Mouse (Mus musculus) embryonic facial prominence, embryonic 15.5 days (tissue): ENCODE measurements around the gene S100a13. TPM values are rescaled to one million over a fixed set of nuclear protein-coding genes. Genes with fewer than 3 reads are reported as not detected.
A peak's percentile ranks its signal among the peaks of the same experiment; 100 is the strongest.

Source experiments
- ATAC-seq: fragments of 200-750 bp; cut with Nextera tagmentation; 2 replicates; pipeline ENCODE4 v1.8.0; 2017; ENCODE audit warnings: low read depth, moderate TSS enrichment; ENCODE audit not compliant: insufficient number of reproducible peaks, low FRiP score, low TSS enrichment
- H3K27ac ChIP-seq: fragments of 300-500 bp; sonication (generic); replicated peaks from 2 replicates; pipeline ENCODE4 v1.5.1; 2015; ENCODE audit warnings: mild to moderate bottlenecking, inconsistent platforms
- H3K27me3 ChIP-seq: fragments of 300-500 bp; sonication (generic); 2 replicates; pipeline ENCODE4 v1.6.1; 2015; ENCODE audit warnings: inconsistent platforms
- H3K36me3 ChIP-seq: fragments of 300-500 bp; sonication (generic); 2 replicates; pipeline ENCODE4 v1.6.1; 2015; ENCODE audit warnings: mild to moderate bottlenecking, inconsistent platforms
- H3K4me1 ChIP-seq: fragments of 300-500 bp; sonication (generic); 2 replicates; pipeline ENCODE4 v1.6.1; 2015; ENCODE audit warnings: inconsistent platforms
- H3K4me2 ChIP-seq: fragments of 300-500 bp; sonication (generic); replicated peaks from 2 replicates; pipeline ENCODE4 v1.6.1; 2015; ENCODE audit warnings: mild to moderate bottlenecking, inconsistent platforms
- H3K4me3 ChIP-seq: fragments of 300-500 bp; sonication (generic); replicated peaks from 2 replicates; pipeline ENCODE4 v1.5.1; 2015; ENCODE audit warnings: mild to moderate bottlenecking, inconsistent platforms
- H3K9ac ChIP-seq: fragments of 300-500 bp; sonication (generic); 2 replicates; pipeline ENCODE4 v1.6.1; 2015; ENCODE audit warnings: inconsistent platforms
- H3K9me3 ChIP-seq: fragments of 300-500 bp; sonication (generic); replicated peaks from 2 replicates; pipeline ENCODE4 v1.6.1; 2016; ENCODE audit warnings: inconsistent platforms
- WGBS: fragments of 180-500 bp; shearing (Covaris S2); methylation state at CpG from one replicate; pipeline ENCODE4 v1.1.7; 2015; 5-methylcytosine and 5-hydroxymethylcytosine counted together
- polyA plus RNA-seq: library from polyadenylated mRNA; unstranded; fragments of >200 nt; fragmentation: Nextera tagmentation; extraction: Ambion mirVana; gene quantifications from 2 replicates; pipeline ENCODE4 v1.2.1, GENCODE M21; 2015

S100a13 gene
- polyA plus RNA-seq, 1 experiment from 2014 or later: 45.9 TPM

DNA sequence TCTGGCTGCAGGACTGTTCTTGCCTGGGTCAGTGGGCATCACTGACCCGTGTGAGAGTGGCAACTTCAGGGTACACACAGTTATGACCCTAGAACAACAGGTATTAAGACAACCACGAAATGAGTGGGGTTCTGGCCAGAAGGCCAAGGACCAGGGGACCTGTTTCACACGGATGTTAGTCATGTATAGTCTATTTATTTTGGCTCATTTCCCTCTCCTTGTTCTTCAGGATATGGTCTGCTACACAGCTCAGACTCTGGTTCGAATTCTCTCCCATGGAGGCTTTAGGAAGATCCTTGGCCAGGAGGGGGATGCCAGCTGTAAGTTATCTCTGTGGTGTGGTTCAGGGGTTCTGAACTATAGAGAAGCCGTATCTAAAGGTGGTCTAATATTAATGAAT lies 27.2 kb upstream of the S100a13 start:
- no peak for ATAC-seq
- Histone ChIP-seq H3K4me1 (peaks cover 10% of the 10 kb centered on the region; the same call in 1 of the 2 replicates), H3K4me3 (no peak overlapping the region), H3K27ac (no peak overlapping the region), H3K9ac (no peak overlapping the region), H3K9me3 (no peaks in the 10 kb centered on the region), H3K27me3 (no peaks in the 10 kb centered on the region), H3K4me2 (no peak overlapping the region), H3K36me3 (peaks cover 70% of the 10 kb centered on the region)
- 78% methylated on average over 5 of the region's 5 CpGs for WGBS

DNA sequence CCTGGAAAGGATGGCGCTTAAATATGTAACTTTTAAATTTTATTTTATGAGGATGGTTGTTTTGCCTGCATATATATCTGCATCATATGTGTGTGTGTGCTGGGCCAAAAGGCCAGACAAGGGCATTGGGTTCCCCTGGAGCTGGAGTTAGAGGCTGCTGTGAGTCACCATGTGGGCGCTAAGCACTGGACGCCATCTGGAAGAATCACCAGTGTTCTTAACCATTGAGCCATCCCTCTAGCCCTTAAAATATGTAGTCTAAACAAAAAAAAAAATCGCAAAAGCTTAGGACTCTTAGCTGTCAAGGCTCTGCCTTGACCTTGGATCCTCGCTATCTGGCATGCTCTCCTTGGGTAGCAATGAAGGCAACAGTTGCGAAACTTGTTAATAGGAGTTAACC lies 25.7 kb upstream of the S100a13 start:
- ATAC-seq: no peak
- peaks cover 56% of the 10 kb centered on the region for H3K36me3 ChIP-seq
- WGBS: 81% methylated on average over 6 of the region's 6 CpGs

GRCm38 (mm10) chr3:90490696-90491256 lies 23.5 kb upstream of the S100a13 start, which contains the start of gene Snapin:
Gene Snapin, minus strand, starts transcription at chr3:90491033.
- H3K4me3 ChIP-seq: peak within 1 kb of the TSS; percentile 89
- H3K9me3 ChIP-seq: no peaks in the 10 kb centered on the region
- H3K9ac ChIP-seq: peak within 1 kb of the TSS; percentile 80
- H3K36me3 ChIP-seq: peaks cover 40% of the 10 kb centered on the region
- ATAC-seq: peak; percentile 97
- H3K27ac ChIP-seq: peak within 1 kb of the TSS; percentile 84
- under 1% methylated on average over 37 of the region's 37 CpGs for WGBS
- H3K4me1 ChIP-seq: peaks cover 10% of the 10 kb centered on the region; the same call in 1 of the 2 replicates
- no peaks in the 10 kb centered on the region for H3K27me3 ChIP-seq
- H3K4me2 ChIP-seq: peak within 1 kb of the TSS; percentile 63

More for the DNA sequence above, 25.7 kb upstream of the S100a13 start:
- H3K27me3 ChIP-seq: no peaks in the 10 kb centered on the region
- H3K9ac ChIP-seq: no peak overlapping the region
- no peak overlapping the region for H3K4me2 ChIP-seq
- no peak overlapping the region for H3K4me3 ChIP-seq
- no peak overlapping the region for H3K27ac ChIP-seq
- peaks cover 10% of the 10 kb centered on the region; the same call in 1 of the 2 replicates for H3K4me1 ChIP-seq
- H3K9me3 ChIP-seq: no peaks in the 10 kb centered on the region

DNA sequence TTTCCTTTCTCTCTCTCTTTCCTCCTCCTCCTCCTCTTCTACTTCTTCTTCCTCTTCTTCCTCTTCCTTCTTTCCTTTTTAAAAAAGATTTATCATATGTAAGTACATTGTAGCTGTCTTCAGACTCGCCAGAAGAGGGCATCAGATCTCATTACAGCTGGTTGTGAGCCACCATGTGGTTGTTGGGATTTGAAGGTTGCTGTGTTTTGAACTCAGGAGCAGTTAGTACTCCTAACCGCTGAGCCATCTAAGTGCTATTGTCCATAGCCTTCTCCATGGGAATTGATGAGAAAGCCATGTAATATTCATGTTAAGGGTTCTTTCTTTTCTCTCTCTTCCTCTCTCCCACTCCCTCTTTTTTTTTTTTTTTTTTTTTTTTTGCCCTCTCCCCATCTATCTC lies 22.9 kb upstream of the S100a13 start:
- Histone ChIP-seq H3K36me3 (peaks cover 40% of the 10 kb centered on the region), H3K4me2 (no peak overlapping the region), H3K27me3 (no peaks in the 10 kb centered on the region), H3K27ac (no peak overlapping the region), H3K4me3 (no peak overlapping the region), H3K4me1 (peaks cover 10% of the 10 kb centered on the region; the same call in 1 of the 2 replicates), H3K9me3 (no peaks in the 10 kb centered on the region), H3K9ac (no peak overlapping the region)
- WGBS: 38% methylated on average over 2 of the region's 2 CpGs
- no peak for ATAC-seq

DNA sequence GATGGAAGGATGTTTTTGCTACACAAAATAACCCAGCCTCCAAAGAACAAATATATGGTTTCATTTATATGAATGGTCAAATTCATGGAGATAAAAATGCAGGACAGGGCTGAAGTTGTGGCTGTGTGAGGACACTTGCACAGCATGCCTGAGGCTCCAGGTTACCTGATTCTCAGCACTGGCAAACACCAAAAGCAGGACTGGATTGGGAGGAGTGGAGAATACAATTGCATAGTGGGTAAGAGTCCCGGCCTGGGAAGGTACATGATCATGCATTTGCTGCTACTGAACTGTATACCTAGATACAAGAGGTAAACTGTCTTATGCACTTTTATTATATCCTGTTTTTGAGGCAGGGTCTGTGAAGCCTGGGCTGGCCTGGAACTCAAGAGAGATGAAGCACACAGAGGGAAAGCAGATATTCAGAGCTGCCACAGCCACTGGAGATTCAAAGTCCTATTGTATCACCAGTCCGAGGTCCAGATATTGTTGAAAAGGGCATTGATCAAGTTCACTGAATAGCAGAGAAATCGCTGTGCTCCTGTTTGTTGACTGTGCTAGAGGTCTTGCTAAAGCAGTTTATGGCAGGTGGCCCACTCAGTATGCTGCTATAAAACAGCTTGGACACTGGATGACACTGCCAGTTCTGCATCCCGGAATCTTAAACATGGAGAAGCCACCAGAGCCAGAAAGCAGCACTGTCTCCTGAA lies 20.2 kb upstream of the S100a13 start:
- no peak overlapping the region for H3K4me2 ChIP-seq
- 62% methylated on average over 4 of the region's 4 CpGs for WGBS
- no peak overlapping the region for H3K27ac ChIP-seq
- peaks cover 10% of the 10 kb centered on the region; the same call in 1 of the 2 replicates for H3K4me1 ChIP-seq
- H3K4me3 ChIP-seq: no peak overlapping the region
- H3K36me3 ChIP-seq: peaks cover 43% of the 10 kb centered on the region
- no peaks in the 10 kb centered on the region for H3K27me3 ChIP-seq
- no peak overlapping the region for H3K9ac ChIP-seq
- no peak for ATAC-seq
- H3K9me3 ChIP-seq: no peaks in the 10 kb centered on the region

- Histone ChIP-seq H3K9me3 (no peaks in the 10 kb centered on the region), H3K4me1 (no peaks in the 10 kb centered on the region), H3K36me3 (peaks cover 51% of the 10 kb centered on the region), H3K27me3 (no peaks in the 10 kb centered on the region), H3K4me3 (no peak overlapping the region), H3K4me2 (no peak overlapping the region), H3K27ac (no peak overlapping the region), H3K9ac (no peak overlapping the region)
- ATAC-seq: no peak
- WGBS: 86% methylated on average over 7 of the region's 7 CpGs
Observed at GRCm38 (mm10) chr3:90495850-90496525, 18.2 kb upstream of the S100a13 start.

DNA sequence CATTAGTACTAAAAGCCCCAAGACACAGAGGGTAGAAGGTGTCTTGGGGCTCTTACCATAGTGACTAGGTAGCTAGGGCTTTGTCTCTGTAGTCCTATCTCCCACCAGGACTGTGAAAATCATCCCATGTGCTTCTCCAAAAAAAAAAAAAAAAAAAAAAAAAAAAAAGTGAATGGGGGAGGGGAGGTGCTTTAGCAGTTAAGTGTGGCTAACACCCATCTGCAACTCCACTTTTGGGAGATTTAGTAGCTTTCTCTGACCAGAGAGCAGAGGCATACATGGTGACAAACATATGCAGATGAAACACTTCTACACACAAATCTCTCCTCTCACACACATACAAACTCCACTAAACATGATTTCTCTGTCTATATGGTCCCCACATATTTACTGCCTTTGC lies 16.6 kb upstream of the S100a13 start:
- ATAC-seq: no peak
- H3K4me3 ChIP-seq: no peak overlapping the region
- peaks cover 67% of the 10 kb centered on the region for H3K36me3 ChIP-seq
- no peak overlapping the region for H3K27ac ChIP-seq
- H3K9me3 ChIP-seq: no peaks in the 10 kb centered on the region
- H3K9ac ChIP-seq: no peak overlapping the region
- no peaks in the 10 kb centered on the region for H3K4me1 ChIP-seq
- no peaks in the 10 kb centered on the region for H3K27me3 ChIP-seq
- H3K4me2 ChIP-seq: no peak overlapping the region

DNA sequence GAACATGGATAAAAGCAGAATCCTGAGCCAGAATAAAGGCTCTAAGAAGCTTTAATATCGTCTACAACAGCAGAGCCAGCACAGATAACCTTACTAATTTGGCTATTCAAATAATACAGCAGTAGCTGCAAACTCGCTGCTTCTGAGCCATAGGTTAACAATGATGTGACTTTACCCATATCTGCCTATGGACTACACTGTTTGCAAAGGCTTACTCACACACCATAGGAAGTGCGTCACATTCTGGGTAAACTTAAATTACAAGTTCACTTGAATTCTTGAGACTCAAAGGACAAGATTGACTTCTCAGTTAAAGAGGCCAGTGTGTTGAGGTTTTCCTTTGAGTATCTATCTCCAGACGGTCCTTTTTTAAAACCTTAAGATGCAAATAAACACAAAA lies 10.8 kb upstream of the S100a13 start:
- ATAC-seq: no peak
- Histone ChIP-seq H3K9me3 (no peaks in the 10 kb centered on the region), H3K4me2 (no peak overlapping the region), H3K4me3 (no peak overlapping the region), H3K27ac (no peak overlapping the region), H3K9ac (no peak overlapping the region), H3K27me3 (no peaks in the 10 kb centered on the region), H3K36me3 (peaks cover 80% of the 10 kb centered on the region), H3K4me1 (peaks cover 11% of the 10 kb centered on the region)
- 82% methylated on average over 4 of the region's 4 CpGs for WGBS

DNA sequence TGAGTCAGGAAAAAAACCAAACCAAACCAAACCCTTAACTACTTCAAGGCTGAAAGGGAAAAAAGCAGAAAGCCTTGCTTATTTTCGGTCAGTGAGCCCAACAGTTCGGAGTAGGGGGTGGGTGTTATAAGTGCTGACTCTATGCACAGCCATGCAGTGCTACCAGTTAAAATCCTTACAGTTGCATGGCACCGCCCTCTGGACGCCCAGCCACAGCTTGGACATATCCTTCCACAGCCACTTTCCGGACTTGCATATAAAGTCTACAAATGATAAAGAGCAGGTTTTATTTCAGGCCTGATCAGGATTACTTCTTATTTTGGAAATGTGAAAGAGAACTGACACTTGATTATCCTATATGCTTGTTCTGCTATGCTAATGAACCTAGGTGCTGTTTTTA lies 9.0 kb upstream of the S100a13 start:
- H3K27ac ChIP-seq: no peak overlapping the region
- no peak overlapping the region for H3K4me2 ChIP-seq
- H3K4me1 ChIP-seq: peaks cover 11% of the 10 kb centered on the region
- H3K36me3 ChIP-seq: peaks cover 64% of the 10 kb centered on the region
- no peak overlapping the region for H3K4me3 ChIP-seq
- 88% methylated on average over 5 of the region's 5 CpGs for WGBS
- H3K9ac ChIP-seq: no peak overlapping the region
- no peaks in the 10 kb centered on the region for H3K27me3 ChIP-seq
- ATAC-seq: no peak
- H3K9me3 ChIP-seq: no peaks in the 10 kb centered on the region

DNA sequence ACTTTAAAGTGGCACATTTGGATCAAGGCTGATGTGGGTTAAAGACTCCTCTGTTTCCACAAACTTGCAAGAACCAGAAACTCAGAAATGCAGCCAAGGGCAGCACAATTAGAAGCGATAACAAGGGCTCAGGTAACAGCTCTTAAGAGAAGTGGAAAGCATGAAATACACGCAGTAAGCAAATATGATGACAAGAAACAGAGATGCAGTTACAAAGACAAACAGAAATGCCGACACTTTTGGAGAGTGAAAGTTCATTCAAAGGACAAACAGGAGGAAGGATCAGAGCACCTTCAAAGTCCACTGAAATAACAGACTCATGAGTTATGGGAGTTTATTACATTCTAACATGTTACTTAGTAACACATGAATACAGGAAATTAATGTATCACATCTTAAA lies 7.9 kb upstream of the S100a13 start:
- Histone ChIP-seq H3K9me3 (no peaks in the 10 kb centered on the region), H3K36me3 (peaks cover 56% of the 10 kb centered on the region), H3K27me3 (no peaks in the 10 kb centered on the region), H3K4me3 (no peak overlapping the region), H3K9ac (no peak overlapping the region), H3K4me2 (no peak overlapping the region), H3K4me1 (peaks cover 11% of the 10 kb centered on the region), H3K27ac (no peak overlapping the region)
- WGBS: 75% methylated on average over 3 of the region's 3 CpGs
- no peak for ATAC-seq

DNA sequence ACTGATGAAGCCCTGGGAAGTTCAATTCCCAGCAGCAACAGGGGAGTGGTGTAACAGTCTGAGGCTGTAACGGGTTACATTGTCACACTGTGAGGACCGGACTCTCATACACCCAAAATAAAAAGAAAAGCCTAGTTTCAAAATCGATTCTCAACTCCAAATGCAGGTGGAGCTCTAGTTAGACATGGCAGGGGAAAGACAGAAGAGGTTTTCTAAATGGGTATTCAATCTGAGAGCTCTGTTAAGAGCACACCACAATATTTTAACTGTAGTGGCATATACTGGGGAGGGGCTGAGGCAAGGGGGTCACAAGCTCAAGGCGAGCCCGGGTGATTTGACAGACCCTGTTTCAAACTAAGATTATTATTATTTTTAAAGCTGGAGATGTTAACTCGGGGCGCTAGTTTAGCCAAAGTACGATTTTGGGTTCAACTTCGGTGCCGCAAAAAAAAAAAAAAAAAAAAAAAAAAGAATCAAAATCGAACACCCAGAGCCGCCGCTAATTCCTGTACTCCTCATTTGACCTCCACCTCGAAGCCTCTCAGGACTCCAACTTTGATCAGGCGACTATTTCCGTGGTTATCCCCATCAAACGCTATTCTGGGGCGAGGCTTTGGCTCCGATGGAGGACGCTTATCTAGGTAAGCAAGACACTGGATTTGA lies 5.8 kb upstream of the S100a13 start:
- 1% methylated on average over 20 of the region's 20 CpGs for WGBS
- Histone ChIP-seq H3K27me3 (no peaks in the 10 kb centered on the region), H3K4me2 (peak overlapping the region; percentile 59), H3K4me3 (peak overlapping the region; percentile 98), H3K4me1 (peaks cover 13% of the 10 kb centered on the region), H3K9me3 (no peaks in the 10 kb centered on the region), H3K36me3 (peaks cover 36% of the 10 kb centered on the region), H3K9ac (peak overlapping the region; percentile 95), H3K27ac (peak overlapping the region; percentile 94)
- ATAC-seq: no peak
